ENCODE assay signal across 18 mouse cellular contexts in the genomic region with DNA sequence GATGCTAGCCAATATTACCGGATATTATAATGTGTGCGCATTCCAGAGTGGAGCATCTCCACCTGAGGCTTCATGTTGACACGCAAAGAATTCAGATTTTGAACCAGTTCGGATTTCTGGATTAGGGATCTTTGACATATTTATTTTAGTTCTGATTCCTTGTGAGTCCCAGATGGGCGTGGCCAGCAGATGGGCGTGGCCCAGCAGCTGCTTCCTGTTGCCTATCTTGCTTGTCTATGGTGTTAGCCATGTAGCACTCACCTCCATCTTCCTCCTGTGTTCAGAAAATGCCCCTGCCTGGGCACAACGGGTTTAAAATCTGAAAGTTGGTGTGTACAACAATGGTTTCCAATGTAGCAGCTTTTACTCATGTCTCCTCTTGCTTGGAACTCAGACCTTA. TPM values are rescaled to one million over a fixed set of nuclear protein-coding genes. Genes with fewer than 3 reads are reported as not detected.
DNase-seq lines count a peak whose midpoint lies in the region; ATAC-seq lines count a peak whose summit lies in the region.
"Had no signal": no experiment of that assay in that cellular context is flagged by ENCODE, and none has a peak within 500 bp of the region (broad histone marks: within the 10 kb centered on the region; RNA-seq: fewer than 3 reads in every experiment).

No protein-coding gene starts in this region.

- 82% methylated on average over 7 of the region's 7 CpGs for WGBS in forebrain, embryonic 15.5 days
- WGBS in forebrain, embryonic 11.5 days, result 82% methylated on average over 7 of the region's 7 CpGs
- 80% methylated on average over 7 of the region's 7 CpGs for WGBS in neural tube, embryonic 13.5 days

- no peaks in the 10 kb centered on the region for H3K9me3 ChIP-seq in forebrain, embryonic 15.5 days
- no peaks in the 10 kb centered on the region for H3K9me3 ChIP-seq in forebrain, embryonic 11.5 days (ENCODE audit: control insufficient read depth, low read length)
- no peaks in the 10 kb centered on the region for H3K9me3 ChIP-seq in neural tube, embryonic 13.5 days
- H3K9me3 ChIP-seq: limb, embryonic 12.5 days; midbrain, embryonic 15.5 days had no signal

- no peak for ATAC-seq in forebrain, embryonic 15.5 days (replicated peaks)
- ATAC-seq in forebrain, embryonic 11.5 days (replicated peaks; ENCODE audit: low FRiP score), result no peak
- no peak for ATAC-seq in neural tube, embryonic 13.5 days (ENCODE audit: low read depth)
- 0 out of 2 replicates have a peak, but pooled peaks have one; percentile 49 for ATAC-seq in erythroid progenitor cell, adult 5-6 weeks (replicated peaks; ENCODE audit: low FRiP score, poor library complexity, severe bottlenecking)

- H3K4me3 ChIP-seq in forebrain, embryonic 15.5 days, result no peak overlapping the region
- H3K4me3 ChIP-seq in forebrain, embryonic 11.5 days (ENCODE audit: low read depth, low read length), result no peak overlapping the region
- H3K4me3 ChIP-seq in neural tube, embryonic 13.5 days, result no peak overlapping the region
- H3K4me3 ChIP-seq: heart, adult 2 months; limb, embryonic 12.5 days; midbrain, embryonic 15.5 days had no signal

- 0 out of 2 replicates have a peak overlapping the region, but pooled peaks have one; percentile 53 for H3K27ac ChIP-seq in forebrain, embryonic 15.5 days (replicated peaks)
- no peak overlapping the region for H3K27ac ChIP-seq in forebrain, embryonic 11.5 days (ENCODE audit: low read depth, low read length)
- peak overlapping the region; percentile 81; the same call in 1 of the 2 replicates for H3K27ac ChIP-seq in neural tube, embryonic 13.5 days (replicated peaks)
- H3K27ac ChIP-seq: heart, adult 2 months; limb, embryonic 12.5 days; macrophage had no signal

- no peak overlapping the region for H3K4me2 ChIP-seq in forebrain, embryonic 15.5 days (replicated peaks)
- no peak overlapping the region for H3K4me2 ChIP-seq in forebrain, embryonic 11.5 days (ENCODE audit: low read depth, low read length, severe bottlenecking)
- H3K4me2 ChIP-seq in neural tube, embryonic 13.5 days, result no peak overlapping the region

- H3K4me1 ChIP-seq in forebrain, embryonic 15.5 days, result peaks cover 17% of the 10 kb centered on the region
- peaks cover 2% of the 10 kb centered on the region; the same call in 1 of the 2 replicates for H3K4me1 ChIP-seq in forebrain, embryonic 11.5 days (replicated peaks; ENCODE audit: control insufficient read depth, insufficient read depth, low read length)
- H3K4me1 ChIP-seq in neural tube, embryonic 13.5 days (replicated peaks), result peaks cover 37% of the 10 kb centered on the region

- no peak for DNase-seq in forebrain, embryonic 11.5 days (ENCODE audit: low spot score)
- DNase-seq in neural tube, embryonic 10.5 days (ENCODE audit: extremely low spot score, low spot score), result no peak
- no peak for DNase-seq in layer of hippocampus, adult 9-10 months (ENCODE audit: low spot score)
- no peak for DNase-seq in right cerebral cortex, postnatal 10 days (ENCODE audit: low spot score in 2 of 2)
- DNase-seq: cerebellum, postnatal 14 days; heart, adult 2 months; kidney, adult 8-10 months; lung, adult 18-20 months; thymus, postnatal 14 days had no signal

- H3K9ac ChIP-seq in forebrain, embryonic 15.5 days (replicated peaks), result no peak overlapping the region
- no peak overlapping the region for H3K9ac ChIP-seq in forebrain, embryonic 11.5 days (ENCODE audit: low read length)
- H3K9ac ChIP-seq in neural tube, embryonic 13.5 days, result no peak overlapping the region
- H3K9ac ChIP-seq: limb, embryonic 12.5 days; midbrain, embryonic 15.5 days had no signal

- H3K27me3 ChIP-seq in forebrain, embryonic 15.5 days, result no peaks in the 10 kb centered on the region
- no peaks in the 10 kb centered on the region; the same call in 1 of the 2 replicates for H3K27me3 ChIP-seq in forebrain, embryonic 11.5 days (ENCODE audit: control insufficient read depth, insufficient read depth, low read length)
- H3K27me3 ChIP-seq in neural tube, embryonic 13.5 days, result peaks cover 19% of the 10 kb centered on the region; the same call in 1 of the 2 replicates
- H3K27me3 ChIP-seq: midbrain, embryonic 15.5 days had no signal

- no peaks in the 10 kb centered on the region for H3K36me3 ChIP-seq in forebrain, embryonic 15.5 days
- no peaks in the 10 kb centered on the region for H3K36me3 ChIP-seq in forebrain, embryonic 11.5 days (ENCODE audit: control insufficient read depth, insufficient read depth, low read length)
- no peaks in the 10 kb centered on the region for H3K36me3 ChIP-seq in neural tube, embryonic 13.5 days
- H3K36me3 ChIP-seq: limb, embryonic 12.5 days; midbrain, embryonic 15.5 days had no signal

RNA-seq across cellular contexts. Expression of a gene that starts 24.5 kb away (rescaled TPM):
- 11.8 and 14.8 TPM in 2 replicates for polyA plus RNA-seq in forebrain, embryonic 15.5 days (2015; fragmentation: Nextera tagmentation; extraction: Ambion mirVana)
- 1.2 and 1.6 TPM in 2 replicates for polyA plus RNA-seq in forebrain, embryonic 11.5 days (2014; fragmentation: Nextera tagmentation; extraction: Ambion mirVana)
- 17.8 and 18.9 TPM in 2 replicates for polyA plus RNA-seq in neural tube, embryonic 13.5 days (2015; fragmentation: Nextera tagmentation; extraction: Ambion mirVana)
- not detected in 2 replicates for total RNA-seq in erythroid progenitor cell, adult 5-6 weeks (2015; ENCODE audit: low replicate concordance)
- total RNA-seq in erythroid progenitor cell, adult 5-6 weeks (2017; ENCODE audit: low replicate concordance), result 0.64 TPM in 1 of 2 replicates, not detected in the other
- total RNA-seq: neutrophil, adult 5-6 weeks had no signal
- polyA plus RNA-seq: C2C12; heart, postnatal 0 days; macrophage had no signal
